Mouse (Mus musculus) G1E (cell line): Measurements from ENCODE around the gene Mtor.

Experiments
- CTCF ChIP-seq: IDR thresholded peaks from 2 replicates; pipeline ENCODE4 v1.5.1; 2012; ENCODE audit warnings: low read depth, low read length, inconsistent platforms, mixed read lengths
- GATA2 ChIP-seq: IDR thresholded peaks from 2 replicates; pipeline ENCODE4 v1.6.1; 2012; ENCODE audit warnings: low read depth, low read length, inconsistent platforms, borderline replicate concordance

GRCm38 (mm10) chr4:148593996-148594395 lies 145.6 kb downstream of the Mtor start:
- no peak for TF ChIP-seq GATA2
- no peak for TF ChIP-seq CTCF
